Mouse (Mus musculus): ENCODE results near the gene Rarg.

The Rarg gene

DNA sequence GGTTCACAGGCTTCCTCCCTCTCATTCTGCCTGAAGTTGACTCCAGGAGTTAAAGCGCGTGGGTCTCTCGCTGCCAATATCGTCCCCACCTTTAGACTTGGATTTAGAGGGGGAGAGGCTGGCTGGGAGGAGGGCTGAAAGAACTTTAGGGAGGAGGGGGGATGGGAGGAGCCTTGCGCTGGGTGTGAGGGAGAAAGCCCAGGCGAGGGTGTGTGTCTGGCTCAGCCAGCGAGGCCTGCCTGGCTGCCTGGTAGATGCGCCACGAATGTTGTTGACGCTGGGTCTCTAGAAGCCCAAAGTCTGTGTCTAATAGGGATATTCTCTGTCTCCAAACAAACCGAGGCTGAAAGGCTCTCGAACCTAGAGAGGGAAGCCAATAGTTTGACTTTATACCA, 756 bp upstream of the Rarg start:
- no peak for DNase-seq (ENCODE audit: low read depth, low spot score)

DNA sequence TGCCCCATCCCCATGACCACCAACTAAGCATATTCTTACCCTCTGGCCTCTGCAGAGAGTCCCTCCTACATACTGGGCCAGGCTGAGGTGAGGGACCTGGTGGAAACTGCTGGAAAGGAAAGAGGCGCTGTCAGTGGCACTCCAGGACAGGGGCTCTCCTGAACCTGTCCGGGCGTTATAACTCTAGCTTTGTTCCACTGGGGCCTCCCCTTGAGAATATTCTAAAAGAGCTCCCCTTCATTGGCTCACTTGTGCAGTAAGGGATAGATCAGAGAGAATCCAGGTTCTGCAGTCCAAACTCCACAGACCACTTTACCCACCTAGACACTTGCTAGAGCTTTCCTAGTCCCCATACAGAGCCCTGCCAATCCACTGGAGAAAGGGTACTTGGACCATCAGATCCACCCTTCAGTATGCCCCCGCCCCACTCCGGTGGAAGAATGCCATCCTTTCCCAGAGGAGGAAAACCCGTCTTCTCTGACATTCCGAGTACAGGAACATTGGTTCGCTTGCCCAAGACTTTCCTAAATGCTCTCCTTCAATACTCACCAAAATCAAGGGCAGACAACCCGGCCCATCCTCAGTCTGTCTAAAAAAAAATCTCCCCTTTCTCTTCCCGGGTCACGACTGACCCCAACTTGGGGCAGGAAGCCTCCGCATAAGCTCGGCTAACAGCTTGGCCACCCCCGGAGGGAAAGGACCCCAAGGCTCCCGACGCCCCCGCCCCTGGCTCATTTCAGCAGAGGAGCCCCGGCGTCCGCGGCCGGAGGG, 701 bp downstream of the Rarg start:
- no peak for DNase-seq (ENCODE audit: low read depth, low spot score)

DNA sequence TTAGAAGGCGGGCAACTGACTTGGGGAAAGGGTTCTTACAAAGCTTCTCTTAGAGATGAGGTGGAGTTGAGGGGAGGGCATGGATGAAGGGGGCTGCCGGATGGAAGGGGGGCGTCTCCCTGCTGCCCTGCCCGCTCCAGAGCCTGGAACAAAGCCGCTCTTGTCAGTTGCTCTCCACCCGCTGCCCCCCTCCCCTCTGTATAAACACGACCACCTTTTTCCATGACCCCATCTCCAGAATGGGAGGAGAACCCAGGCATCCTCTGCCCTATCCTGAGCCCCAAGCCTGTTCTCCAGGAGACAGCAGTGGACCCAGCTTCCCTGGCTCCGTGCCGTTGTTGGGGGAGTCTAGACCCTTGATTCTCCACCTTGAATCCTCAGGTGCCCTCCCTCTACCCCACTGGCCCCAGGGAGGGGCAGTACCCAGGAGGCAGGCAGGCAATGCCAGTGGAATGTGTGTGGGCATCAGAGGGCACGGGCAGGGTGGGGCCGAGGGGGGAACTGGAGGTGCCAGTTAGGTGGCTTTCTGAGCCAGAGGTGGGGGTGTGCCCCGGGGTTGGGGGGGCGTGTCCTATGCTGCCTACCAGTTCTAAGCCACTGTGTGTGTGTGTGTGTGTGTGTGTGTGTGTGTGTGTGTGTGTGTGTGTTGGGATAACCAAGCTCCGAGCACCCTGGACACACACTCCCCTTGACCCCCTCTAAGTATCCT, 1.6 kb downstream of the Rarg start:
- DNase-seq (ENCODE audit: low read depth, low spot score), result no peak

- no peak for DNase-seq (ENCODE audit: low read depth, low spot score)
Measured at GRCm38 (mm10) chr15:102250521-102250920, 6.8 kb downstream of the Rarg start.

- DNase-seq (ENCODE audit: low read depth, low spot score), result no peak
Measured at GRCm38 (mm10) chr15:102249967-102250366, 7.3 kb downstream of the Rarg start.

- no peak for DNase-seq (ENCODE audit: low read depth, low spot score)
Measured at GRCm38 (mm10) chr15:102249251-102249691, 8.0 kb downstream of the Rarg start.

GRCm38 (mm10) chr15:102248812-102249191, 8.5 kb downstream of the Rarg start:
- DNase-seq (ENCODE audit: low read depth, low spot score), result peak; percentile 63

DNA sequence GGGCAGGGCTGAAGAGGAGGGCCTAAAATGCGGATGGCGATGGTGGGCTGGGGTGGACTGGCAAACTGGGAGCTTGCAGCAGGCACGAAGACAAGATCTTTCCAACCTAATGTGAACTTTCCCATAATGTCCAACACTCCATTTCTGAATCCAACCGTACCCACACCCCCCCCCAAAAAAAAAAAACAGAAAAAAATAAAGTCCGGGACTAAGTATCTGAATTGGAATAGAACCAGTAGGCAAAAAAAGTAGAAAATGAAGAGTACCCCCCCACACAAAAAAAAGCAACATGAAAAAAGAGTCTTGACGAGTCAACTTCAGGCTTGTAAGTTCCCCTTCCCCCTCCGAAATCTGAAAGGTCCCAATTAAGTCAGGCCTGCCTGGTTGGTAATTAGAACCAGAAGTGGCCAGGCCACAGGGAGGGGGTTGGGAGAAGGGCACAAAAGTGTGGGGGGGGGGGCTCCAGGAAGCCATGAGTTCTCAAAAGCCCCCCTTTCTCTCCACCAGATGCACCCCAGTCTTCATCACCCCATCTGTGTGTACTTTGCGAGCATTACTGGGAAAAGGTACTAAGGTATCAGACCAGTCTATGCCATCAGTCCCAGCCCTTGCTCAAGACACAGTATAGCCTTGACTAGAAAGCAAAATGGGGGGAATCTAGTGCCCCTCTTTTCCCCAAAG, 9.0 kb downstream of the Rarg start:
- no peak for DNase-seq (ENCODE audit: low read depth, low spot score)

DNA sequence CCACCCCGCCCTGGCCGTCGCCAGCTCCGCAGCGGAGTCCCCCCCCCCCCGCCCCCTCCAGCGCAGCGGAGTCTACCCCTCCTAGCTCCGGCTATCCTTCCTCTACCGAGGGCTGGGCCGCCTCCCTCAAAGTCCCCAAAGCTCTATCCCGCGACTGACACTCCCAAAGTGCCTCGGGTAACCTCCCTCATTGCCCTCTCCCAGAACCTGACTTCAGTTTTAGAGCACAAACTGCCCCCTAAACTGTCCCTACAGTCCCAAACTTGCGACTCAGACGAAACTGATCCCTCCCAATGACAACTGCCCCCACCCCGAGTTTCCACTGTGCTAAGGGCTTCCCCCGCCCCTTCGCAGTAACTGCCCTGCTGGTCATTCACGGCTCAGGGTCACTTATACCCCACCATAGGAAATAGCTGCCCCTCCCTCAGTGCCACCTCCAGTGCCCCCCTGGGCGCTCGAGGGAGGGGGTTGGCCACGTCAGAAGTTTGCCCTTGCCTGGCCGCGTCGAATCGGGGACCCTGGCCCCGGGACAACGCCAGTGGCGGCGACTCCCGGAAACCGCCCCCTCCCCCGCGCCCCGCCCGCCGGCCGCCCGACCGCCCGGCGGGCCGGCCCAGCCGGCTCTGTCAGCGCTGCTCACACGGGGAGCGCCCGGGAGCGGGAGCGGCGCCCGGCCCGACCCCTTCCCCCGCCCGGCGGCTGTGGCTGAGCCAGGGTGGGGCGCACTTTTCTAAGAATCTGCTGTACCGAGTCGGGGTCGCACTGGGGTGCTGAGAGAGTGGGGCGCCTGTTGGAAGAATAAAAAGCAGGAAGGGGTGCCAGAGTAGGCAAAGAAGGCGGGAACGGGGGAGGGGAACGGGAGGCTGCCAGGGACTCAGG, 9.8 kb downstream of the Rarg start:
- DNase-seq (ENCODE audit: low read depth, low spot score), result no peak

DNA sequence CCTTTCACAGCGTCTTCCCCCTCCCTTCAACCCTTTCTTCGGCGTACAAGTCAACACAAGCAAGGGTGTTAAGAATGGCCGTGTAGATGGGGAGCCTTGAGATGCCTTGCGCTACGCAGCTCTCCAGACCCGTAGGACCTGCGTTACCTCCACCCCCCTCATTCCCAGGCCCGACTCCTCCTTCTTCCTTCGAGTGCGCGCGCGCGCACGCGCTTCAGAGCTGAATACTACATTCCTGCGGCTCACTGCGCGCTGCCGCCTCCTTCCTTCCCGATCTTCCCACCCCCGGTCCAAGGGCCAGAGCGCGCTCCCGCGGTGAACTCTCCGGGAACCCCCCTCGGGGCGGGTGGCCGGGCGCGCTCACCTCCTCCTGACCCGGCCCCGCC, 10.5 kb downstream of the Rarg start:
- DNase-seq (ENCODE audit: low read depth, low spot score), result peak; percentile 96

GRCm38 (mm10) chr15:102245891-102246741, 11.2 kb downstream of the Rarg start:
- DNase-seq (ENCODE audit: low read depth, low spot score), result peak; percentile 78

DNA sequence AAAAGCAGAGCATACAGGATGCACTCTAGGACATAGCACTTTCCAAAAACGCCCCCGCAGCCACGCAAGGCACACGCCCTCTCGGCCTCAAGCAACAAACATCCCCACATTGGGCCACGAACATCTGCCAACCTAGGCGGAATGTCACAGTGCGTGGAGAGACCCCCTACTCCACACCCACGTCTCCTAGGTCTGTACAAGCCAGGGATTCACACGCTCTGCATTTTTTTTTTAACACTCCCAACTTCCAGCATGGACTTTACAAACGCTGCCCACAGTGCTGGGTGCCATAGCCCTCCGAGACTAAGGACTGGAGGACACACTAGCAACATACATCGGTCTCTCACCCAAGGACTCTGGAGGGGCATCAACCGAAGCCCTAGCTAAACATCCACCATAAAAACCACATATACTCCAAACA, 11.8 kb downstream of the Rarg start:
- DNase-seq (ENCODE audit: low read depth, low spot score), result no peak

DNA sequence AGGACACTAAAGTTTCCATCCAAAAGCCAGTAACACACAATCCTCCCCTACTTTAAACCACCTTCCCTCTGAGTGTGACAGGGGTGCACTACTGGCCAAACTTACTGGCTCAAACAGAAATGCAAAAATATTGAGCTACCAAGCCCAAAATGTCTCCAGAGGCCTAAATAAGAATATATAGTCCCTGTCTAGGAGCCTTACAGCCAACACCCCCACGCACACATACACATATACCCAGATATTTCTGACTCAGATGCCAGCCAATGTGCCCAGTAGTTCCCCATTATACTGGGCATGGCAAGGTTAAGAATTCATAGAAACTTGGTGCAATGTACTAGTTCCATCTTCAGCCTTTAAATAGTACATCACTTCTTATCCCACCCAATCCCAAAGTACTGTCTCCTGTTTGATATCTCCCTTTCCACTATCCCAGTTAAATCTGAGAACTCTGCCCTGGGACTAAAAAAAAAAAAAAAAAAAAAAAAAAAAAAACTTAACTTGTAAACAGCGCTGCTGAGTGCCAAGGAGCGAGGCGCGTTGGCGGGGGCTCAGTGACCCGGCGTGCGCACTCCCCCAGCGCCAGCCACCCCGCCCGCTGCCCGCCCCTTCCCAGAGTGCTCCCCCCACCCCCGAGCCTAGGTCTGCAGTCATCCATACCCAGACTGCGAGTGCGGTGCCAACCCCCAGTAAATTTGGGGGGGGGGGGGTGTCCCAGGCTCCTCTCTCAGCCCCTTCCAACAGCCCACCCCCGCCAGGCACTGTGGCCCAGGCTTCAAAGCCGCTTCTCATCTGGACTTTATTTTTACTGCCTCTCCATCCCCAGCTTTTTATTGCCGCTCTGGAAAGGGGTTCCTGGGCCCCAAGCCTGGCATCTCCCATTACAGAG, 12.8 kb downstream of the Rarg start:
- DNase-seq (ENCODE audit: low read depth, low spot score), result no peak

GRCm38 (mm10) chr15:102243229-102244190, 13.8 kb downstream of the Rarg start:
- DNase-seq (ENCODE audit: low read depth, low spot score), result no peak

DNA sequence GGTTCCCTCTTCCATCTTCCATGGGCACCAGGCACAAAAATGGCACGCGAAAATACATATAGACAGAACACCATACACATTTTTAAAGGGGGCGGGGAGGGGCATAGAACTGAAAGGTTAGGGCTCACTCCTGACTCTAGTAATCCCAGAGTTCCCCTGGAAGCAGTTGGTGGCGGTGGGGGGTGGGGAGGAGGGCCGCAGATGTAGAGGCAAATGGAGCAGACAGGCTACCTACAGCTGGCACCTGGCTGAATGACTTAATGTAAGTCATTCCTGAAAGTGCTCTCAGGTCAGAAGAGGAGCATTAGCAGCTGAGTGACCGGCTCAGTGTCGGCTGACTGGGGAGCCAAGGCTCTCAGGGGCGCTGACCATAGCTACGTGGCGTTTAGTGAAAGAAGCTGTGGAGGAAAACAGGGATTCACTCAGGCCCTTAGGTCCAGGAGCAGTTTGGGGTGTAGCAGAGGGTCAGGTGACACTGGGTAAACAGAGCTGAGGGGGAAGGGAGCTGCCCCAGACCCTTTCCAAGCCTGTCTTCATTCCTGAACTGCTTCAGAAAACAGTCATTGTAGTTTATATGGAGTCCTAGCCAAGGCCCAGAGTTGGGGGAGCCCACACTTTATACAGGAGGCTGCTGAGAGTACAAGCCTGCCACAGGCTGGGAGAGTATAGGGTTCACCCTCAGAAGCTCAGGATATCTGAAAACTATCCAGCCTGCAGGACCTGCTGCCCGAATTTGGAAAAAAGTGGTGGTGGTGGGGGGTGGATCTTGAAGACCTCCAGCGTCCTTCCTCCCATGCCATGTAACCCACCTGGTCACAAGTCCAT, 14.7 kb downstream of the Rarg start:
- no peak for DNase-seq (ENCODE audit: low read depth, low spot score)

DNA sequence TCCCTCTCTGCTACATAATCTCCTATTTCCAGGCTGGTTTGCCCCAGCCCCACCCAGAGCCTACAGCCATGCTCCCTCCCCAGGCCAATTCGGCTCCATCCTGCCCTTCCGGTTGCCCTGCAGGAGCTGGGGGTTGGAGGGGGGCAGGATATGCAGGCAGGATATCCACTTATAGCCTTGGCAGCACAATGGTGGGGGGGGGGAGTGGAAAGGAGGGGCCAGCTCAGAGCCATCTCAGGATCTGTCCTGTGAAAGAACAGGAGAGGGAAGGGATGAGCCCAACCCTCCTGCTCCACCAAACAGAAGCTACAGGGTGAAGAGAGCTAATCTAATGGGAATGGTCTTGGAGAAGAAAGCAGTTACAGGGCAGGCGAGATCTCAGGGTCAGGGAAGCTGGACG, 16.7 kb downstream of the Rarg start:
- no peak for DNase-seq (ENCODE audit: low read depth, low spot score)

DNA sequence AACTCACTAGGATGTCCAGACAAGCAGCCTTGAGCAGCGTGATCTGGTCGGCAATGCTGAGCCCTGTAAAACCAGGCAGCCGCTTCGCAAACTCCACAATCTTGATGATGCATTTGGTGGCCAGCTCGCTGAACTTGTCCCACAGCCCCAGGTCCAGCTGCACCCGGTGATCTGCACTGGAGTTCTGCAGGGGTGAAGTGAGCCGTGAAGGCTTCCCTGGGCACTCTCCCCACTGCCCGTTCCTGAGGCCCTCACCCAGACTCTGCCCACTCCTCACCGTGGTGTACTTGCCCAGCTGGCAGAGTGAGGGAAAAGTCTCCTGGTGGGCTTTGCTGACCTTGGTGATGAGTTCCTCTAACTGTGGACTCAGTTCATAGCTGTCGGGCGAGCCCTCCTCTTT, 17.5 kb downstream of the Rarg start:
- no peak for DNase-seq (ENCODE audit: low read depth, low spot score)

GRCm38 (mm10) chr15:102239260-102239590, 18.1 kb downstream of the Rarg start:
- DNase-seq (ENCODE audit: low read depth, low spot score), result peak; percentile 85
